Mouse (Mus musculus): Measurements from ENCODE around the gene Zscan10.

The Zscan10 gene

GRCm38 (mm10) chr17:23600641-23601622 is at the start of gene Zscan10:
TSS of gene Zscan10 (plus strand) at chr17:23600856.
- no peak for DNase-seq

GRCm38 (mm10) chr17:23550856-23551255 is 49.8 kb upstream of the Zscan10 start:
- no peak for DNase-seq

- DNase-seq: no peak
Measured at GRCm38 (mm10) chr17:23551416-23551815, 49.2 kb upstream of the Zscan10 start.

GRCm38 (mm10) chr17:23551963-23552362 is 48.7 kb upstream of the Zscan10 start:
- no peak for DNase-seq

GRCm38 (mm10) chr17:23552896-23553633 is 47.6 kb upstream of the Zscan10 start:
- no peak for DNase-seq

- no peak for DNase-seq
Measured at GRCm38 (mm10) chr17:23553634-23554120, 47.0 kb upstream of the Zscan10 start.

- no peak for DNase-seq
Measured at GRCm38 (mm10) chr17:23554321-23554720, 46.3 kb upstream of the Zscan10 start.

GRCm38 (mm10) chr17:23555243-23555916 is 45.3 kb upstream of the Zscan10 start:
- DNase-seq: no peak

- peak; percentile 54 to 59 for DNase-seq
Measured at GRCm38 (mm10) chr17:23559767-23560166, 40.9 kb upstream of the Zscan10 start.

- DNase-seq: peak; percentile 93 to 96
Measured at GRCm38 (mm10) chr17:23563595-23564367, 36.9 kb upstream of the Zscan10 start, which contains the start of gene Zfp213. TSS of gene Zfp213 (minus strand) at chr17:23564238.

GRCm38 (mm10) chr17:23564368-23564715 is 36.3 kb upstream of the Zscan10 start:
- DNase-seq: no peak

GRCm38 (mm10) chr17:23566787-23567186 is 33.9 kb upstream of the Zscan10 start:
- DNase-seq: peak in 1 of 2 experiments; percentile 34

- DNase-seq: no peak
Measured at GRCm38 (mm10) chr17:23568370-23568769, 32.3 kb upstream of the Zscan10 start.

GRCm38 (mm10) chr17:23570017-23570416 is 30.6 kb upstream of the Zscan10 start:
- peak; percentile 60 to 66 for DNase-seq

GRCm38 (mm10) chr17:23571084-23571483 is 29.6 kb upstream of the Zscan10 start:
- DNase-seq: no peak

- no peak for DNase-seq
Measured at GRCm38 (mm10) chr17:23572059-23572458, 28.6 kb upstream of the Zscan10 start.

GRCm38 (mm10) chr17:23574130-23574529 is 26.5 kb upstream of the Zscan10 start:
- no peak for DNase-seq

GRCm38 (mm10) chr17:23575951-23576552 is 24.6 kb upstream of the Zscan10 start:
- no peak for DNase-seq

GRCm38 (mm10) chr17:23584786-23585185 is 15.9 kb upstream of the Zscan10 start:
- no peak for DNase-seq

GRCm38 (mm10) chr17:23585721-23586491 is 14.8 kb upstream of the Zscan10 start:
- no peak for DNase-seq

GRCm38 (mm10) chr17:23587253-23587652 is 13.4 kb upstream of the Zscan10 start:
- DNase-seq: no peak

All from thymus, postnatal 36 days (tissue).